ENCODE assay signal across 8 mouse cellular contexts in genomic region chr7:62209117-62209700, GRCm38 (mm10).
A peak's percentile ranks its signal among the peaks of the same experiment; 100 is the strongest.
DNase-seq lines count a peak whose midpoint lies in the region; ATAC-seq and TF ChIP-seq lines count a peak whose summit lies in the region.

No protein-coding gene starts in this region.

- 32% methylated on average over 12 of the region's 12 CpGs for WGBS in lung, adult 2 months
- 24% methylated on average over 12 of the region's 12 CpGs for WGBS in heart, embryonic 15.5 days

- no peaks in the 10 kb centered on the region for H3K36me3 ChIP-seq in heart, embryonic 15.5 days
- no peaks in the 10 kb centered on the region for H3K36me3 ChIP-seq in myocyte (ENCODE audit: control insufficient read depth, insufficient read depth)

- no peak for DNase-seq in lung, adult 2 months
- DNase-seq in lung, postnatal 25 days (ENCODE audit: low spot score) = no peak
- DNase-seq in cerebellum, postnatal 14 days = peak; percentile 60
- DNase-seq in left cerebral cortex, adult 11 months (ENCODE audit: low spot score) = peak; percentile 27
- no peak for DNase-seq in c-Kit-positive CD71-positive TER-119-positive erythroid progenitor cells, embryonic 14.5 days (ENCODE audit: low spot score)
- DNase-seq in thymus, postnatal 10 days (ENCODE audit: low spot score in 2 of 2) = no peak

- H3K4me3 ChIP-seq in lung, adult 2 months (replicated peaks; ENCODE audit: extremely low read depth, low read depth, low read length) = peak overlapping the region; percentile 24
- H3K4me3 ChIP-seq in heart, embryonic 15.5 days = peak overlapping the region; percentile 49
- H3K4me3 ChIP-seq in myocyte = no peak overlapping the region

- H3ac ChIP-seq in myocyte (ENCODE audit: control insufficient read depth, insufficient read length) = no peak overlapping the region

- peak overlapping the region; percentile 44; the same call in 1 of the 2 replicates for H3K9ac ChIP-seq in heart, embryonic 15.5 days

- peak; percentile 53; the same call in 1 of the 2 replicates for ATAC-seq in heart, embryonic 15.5 days (replicated peaks; ENCODE audit: insufficient number of reproducible peaks, insufficient read depth, low FRiP score, low read depth)

- no peaks in the 10 kb centered on the region for H3K4me1 ChIP-seq in lung, adult 2 months (ENCODE audit: control insufficient read depth, insufficient read depth, low read length)
- no peaks in the 10 kb centered on the region for H3K4me1 ChIP-seq in heart, embryonic 15.5 days (replicated peaks)

- H3K27me3 ChIP-seq in heart, embryonic 15.5 days = no peaks in the 10 kb centered on the region
- no peaks in the 10 kb centered on the region for H3K27me3 ChIP-seq in myocyte (ENCODE audit: control insufficient read depth, insufficient read depth, insufficient read length)

- no peak overlapping the region for H3K27ac ChIP-seq in heart, embryonic 15.5 days

- H3K4me2 ChIP-seq in heart, embryonic 15.5 days = peak overlapping the region; percentile 53
- H3K4me2 ChIP-seq in myocyte (ENCODE audit: low read depth) = peak overlapping the region; percentile 58

- TF ChIP-seq POLR2A in lung, adult 2 months (IDR thresholded peaks at IDR 0.05; ENCODE audit: borderline replicate concordance, extremely low read depth, low read depth, low read length) = no peak
- TF ChIP-seq POLR2A in myocyte (IDR thresholded peaks at IDR 0.05; ENCODE audit: insufficient read length, low read depth) = no peak

- H3K79me2 ChIP-seq in myocyte (ENCODE audit: control insufficient read depth, insufficient read depth) = no peaks in the 10 kb centered on the region

- H3K9me3 ChIP-seq in heart, embryonic 15.5 days (replicated peaks) = no peaks in the 10 kb centered on the region

- TF ChIP-seq CTCF in lung, adult 2 months (IDR thresholded peaks at IDR 0.05; ENCODE audit: insufficient read depth, low read length) = peak; percentile 20; the same call in 1 of the 2 replicates

TF ChIP-seq in myocyte, 11 proteins besides CTCF, POLR2A, EP300 and RAD21:
- TF ChIP-seq SRF (IDR thresholded peaks at IDR 0.05; ENCODE audit: control insufficient read depth, insufficient read length, low read depth) = no peak
- no peak for TF ChIP-seq MYOG (IDR thresholded peaks at IDR 0.05; ENCODE audit: control insufficient read depth in 1 of 3, insufficient read depth in 1 of 3, insufficient read length in 2 of 3, low read depth in 2 of 3)
- no peak for TF ChIP-seq REST (IDR thresholded peaks at IDR 0.05; ENCODE audit: insufficient read depth, insufficient read length)
- TF ChIP-seq TCF12 (IDR thresholded peaks at IDR 0.05; ENCODE audit: insufficient read depth, poor library complexity, severe bottlenecking) = no peak
- no peak for TF ChIP-seq TCF3 (IDR thresholded peaks at IDR 0.05; ENCODE audit: insufficient read length, low read depth)
- TF ChIP-seq CEBPB (IDR thresholded peaks at IDR 0.05; ENCODE audit: insufficient read depth, poor library complexity, severe bottlenecking) = no peak
- TF ChIP-seq USF1 (IDR thresholded peaks at IDR 0.05; ENCODE audit: low read depth) = no peak
- no peak for TF ChIP-seq MYOD1 (IDR thresholded peaks at IDR 0.05; ENCODE audit: control insufficient read depth in 1 of 3, insufficient read length in 2 of 3, low read depth in 2 of 3)
- TF ChIP-seq MAX (IDR thresholded peaks at IDR 0.05; ENCODE audit: low read depth) = no peak
- no peak for TF ChIP-seq E2F4 (IDR thresholded peaks at IDR 0.05; ENCODE audit: insufficient read depth)
- no peak for TF ChIP-seq POLR2AphosphoS2 (IDR thresholded peaks at IDR 0.05; ENCODE audit: insufficient read length, low read depth)

Comparison
In these comparisons a context has a peak if more than half of its experiments do, and no peak if none do; other contexts are left out.
1. DNase-seq: peak in cerebellum, postnatal 14 days (2 of 2) and left cerebral cortex, adult 11 months (single experiment); none in lung, adult 2 months (single experiment), lung, postnatal 25 days (single experiment), c-Kit-positive CD71-positive TER-119-positive erythroid progenitor cells, embryonic 14.5 days (single experiment) and thymus, postnatal 10 days (0 of 2).